Mouse (Mus musculus) forebrain, postnatal 0 days (tissue): ENCODE data around the gene Syt13. TPM values are rescaled to one million over a fixed set of nuclear protein-coding genes. Genes with fewer than 3 reads are reported as not detected.

ENCODE experiments used
- ATAC-seq: fragments of 200-750 bp; cut with Nextera tagmentation; 2 replicates; pipeline ENCODE4 v1.8.0; 2017; ENCODE audit warnings: mild to moderate bottlenecking, moderate library complexity
- DNase-seq: peaks from one replicate; pipeline ENCODE4 v3.0.0-alpha.2; 2015
- H3K27ac ChIP-seq: fragments of 300-500 bp; sonication (generic); 2 replicates; pipeline ENCODE4 v1.5.1; 2014; ENCODE audit warnings: low read depth, mild to moderate bottlenecking, antibody characterized with exemption, low read length, moderate library complexity, mixed read lengths
- H3K27me3 ChIP-seq: fragments of 300-500 bp; sonication (generic); 2 replicates; pipeline ENCODE4 v1.6.1; 2014; ENCODE audit warnings: mild to moderate bottlenecking, low read length, mixed read lengths; ENCODE audit not compliant: insufficient read depth
- H3K36me3 ChIP-seq: fragments of 300-500 bp; sonication (generic); 2 replicates; pipeline ENCODE4 v1.6.1; 2014; ENCODE audit warnings: mild to moderate bottlenecking, moderate library complexity; ENCODE audit not compliant: insufficient read depth
- H3K4me1 ChIP-seq: fragments of 300-500 bp; sonication (generic); 2 replicates; pipeline ENCODE4 v1.6.1; 2014; ENCODE audit warnings: antibody characterized with exemption; ENCODE audit not compliant: insufficient read depth
- H3K4me2 ChIP-seq: fragments of 300-500 bp; sonication (generic); 2 replicates; pipeline ENCODE4 v1.6.1; 2014; ENCODE audit warnings: low read depth, mild to moderate bottlenecking, moderate library complexity
- H3K4me3 ChIP-seq: fragments of 300-500 bp; sonication (generic); 2 replicates; pipeline ENCODE4 v1.5.1; 2014; ENCODE audit warnings: low read depth, low read length, mixed read lengths
- H3K9ac ChIP-seq: fragments of 300-500 bp; sonication (generic); 2 replicates; pipeline ENCODE4 v1.6.1; 2014; ENCODE audit warnings: mild to moderate bottlenecking
- H3K9me3 ChIP-seq: fragments of 300-500 bp; sonication (generic); 2 replicates; pipeline ENCODE4 v1.6.1; 2016; ENCODE audit warnings: low read length
- CTCF ChIP-seq: sonication (generic); IDR thresholded peaks from 2 replicates; pipeline ENCODE4 v1.5.1; 2016; ENCODE audit warnings: antibody characterized with exemption, control low read depth, low read depth
- WGBS: fragments of 180-500 bp; shearing (Covaris S2); extraction: QIAGEN DNeasy Blood & Tissue Kit; methylation state at CpG from one replicate; pipeline ENCODE4 v1.1.7; 2014; 5-methylcytosine and 5-hydroxymethylcytosine counted together
- polyA plus RNA-seq: library from polyadenylated mRNA; unstranded; fragments of >200 nt; fragmentation: Nextera tagmentation; extraction: Ambion mirVana; gene quantifications from 2 replicates; pipeline ENCODE4 v1.2.1, GENCODE M21; 2015
- total RNA-seq: library from RNA; depleted of rRNA; stranded (reverse); fragments of >200 nt; gene quantifications from 2 replicates; pipeline ENCODE4 v1.2.3, GENCODE M21; 2014; rRNA removed

The Syt13 gene
- total and polyA plus RNA-seq, 2 experiments from 2014 or later = 58.4 to 103 TPM

GRCm38 (mm10) chr2:92985171-92985570, 70.3 kb downstream of the Syt13 start:
- TF ChIP-seq CTCF = no peak
- WGBS = 92% methylated on average over 2 of the region's 2 CpGs
- no peak overlapping the region for H3K4me3 ChIP-seq
- ATAC-seq (no peak), DNase-seq (no peak)
- no peaks in the 10 kb centered on the region for H3K9me3 ChIP-seq
- peaks cover 25% of the 10 kb centered on the region for H3K36me3 ChIP-seq
- no peaks in the 10 kb centered on the region for H3K27me3 ChIP-seq
- peaks cover 7% of the 10 kb centered on the region for H3K4me1 ChIP-seq
- no peak overlapping the region for H3K9ac ChIP-seq
- H3K27ac ChIP-seq = no peak overlapping the region
- H3K4me2 ChIP-seq = no peak overlapping the region

GRCm38 (mm10) chr2:92985600-92985999, 70.7 kb downstream of the Syt13 start:
- Histone ChIP-seq H3K9me3 (no peaks in the 10 kb centered on the region), H3K4me1 (peaks cover 7% of the 10 kb centered on the region), H3K27me3 (no peaks in the 10 kb centered on the region), H3K27ac (no peak overlapping the region), H3K36me3 (peaks cover 20% of the 10 kb centered on the region), H3K9ac (no peak overlapping the region), H3K4me3 (no peak overlapping the region), H3K4me2 (no peak overlapping the region)
- 69% methylated on average over 7 of the region's 7 CpGs for WGBS
- no peak for ATAC-seq
- TF ChIP-seq CTCF = no peak
- no peak for DNase-seq

- no peak for TF ChIP-seq CTCF
These were observed 72.3 kb downstream of the Syt13 start for GRCm38 (mm10) chr2:92987108-92987618.

DNA sequence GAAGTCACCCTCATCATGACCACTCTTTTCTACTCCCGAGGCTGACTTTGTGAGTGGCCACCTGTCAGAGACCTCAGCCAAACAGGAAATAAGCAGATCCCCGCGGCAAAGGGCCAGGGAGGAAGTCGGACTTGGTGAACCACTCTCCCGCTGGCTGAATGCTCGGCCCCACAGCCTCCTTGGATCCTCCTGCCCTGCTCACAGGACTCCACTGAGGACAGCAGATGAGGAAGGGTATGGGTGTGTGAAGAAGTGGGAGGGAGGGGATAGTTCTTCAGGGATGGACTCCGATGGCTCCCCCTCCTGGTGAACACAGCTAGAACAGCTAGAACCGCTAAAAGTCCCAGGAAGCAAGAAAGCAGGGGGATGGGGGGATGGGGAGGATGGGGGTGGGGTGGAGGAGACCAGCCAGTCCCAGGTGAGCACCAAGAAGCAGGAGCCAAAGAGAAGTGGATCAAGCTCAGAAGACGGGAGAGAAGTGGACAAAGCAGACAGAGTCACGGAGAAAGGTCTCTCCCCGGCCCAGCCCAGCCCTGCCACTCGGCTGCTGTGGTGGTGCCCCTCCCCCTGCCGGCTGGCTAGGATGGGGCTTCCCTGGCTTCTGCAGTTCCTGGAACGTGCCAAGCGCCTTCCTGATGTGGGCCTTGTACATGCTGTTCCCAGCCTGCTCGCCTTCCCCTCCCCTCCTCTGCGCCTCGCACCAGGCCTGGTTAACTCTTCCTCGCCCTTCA, 73.2 kb downstream of the Syt13 start:
- TF ChIP-seq CTCF = peak; percentile 55
- peak overlapping the region; percentile 19 for H3K4me2 ChIP-seq
- DNase-seq = peak; percentile 63
- 0 out of 2 replicates have a peak overlapping the region, but pooled peaks have one; percentile 21 for H3K27ac ChIP-seq
- H3K4me1 ChIP-seq = peaks cover 7% of the 10 kb centered on the region
- H3K9me3 ChIP-seq = no peaks in the 10 kb centered on the region
- no peak overlapping the region for H3K4me3 ChIP-seq
- peak; percentile 92 for ATAC-seq
- 21% methylated on average over 19 of the region's 19 CpGs for WGBS
- H3K27me3 ChIP-seq = no peaks in the 10 kb centered on the region
- H3K36me3 ChIP-seq = peaks cover 30% of the 10 kb centered on the region
- 0 out of 2 replicates have a peak overlapping the region, but pooled peaks have one; percentile 7 for H3K9ac ChIP-seq

More at GRCm38 (mm10) chr2:92987108-92987618, 72.3 kb downstream of the Syt13 start:
- Histone ChIP-seq H3K4me3 (no peak overlapping the region), H3K9ac (no peak overlapping the region), H3K36me3 (peaks cover 24% of the 10 kb centered on the region), H3K4me2 (no peak overlapping the region), H3K27ac (no peak overlapping the region), H3K27me3 (no peaks in the 10 kb centered on the region), H3K9me3 (no peaks in the 10 kb centered on the region), H3K4me1 (peaks cover 7% of the 10 kb centered on the region)
- WGBS = 85% methylated on average over 7 of the region's 7 CpGs
- no peak for ATAC-seq
- DNase-seq = no peak

DNA sequence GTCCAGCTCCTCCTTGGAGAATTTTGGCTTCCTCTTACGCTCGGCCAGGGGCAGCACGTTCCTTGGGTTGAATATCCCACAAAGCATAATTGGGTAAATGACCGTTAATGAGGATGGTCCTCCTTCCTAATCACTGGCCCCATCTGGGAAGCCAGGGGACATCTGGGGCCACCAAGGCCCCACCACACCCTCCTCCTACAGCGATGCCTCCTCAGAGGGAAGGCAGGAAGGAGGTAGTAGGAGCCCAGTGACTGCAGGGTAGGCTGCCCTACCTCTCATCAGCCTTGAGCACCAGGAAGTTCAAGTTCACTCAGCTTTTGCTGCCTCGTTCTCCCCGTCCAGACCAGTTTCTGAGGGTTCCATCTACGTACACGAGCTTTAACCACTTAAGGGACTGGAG, 74.7 kb downstream of the Syt13 start:
- no peak overlapping the region for H3K27ac ChIP-seq
- H3K4me1 ChIP-seq = peaks cover 7% of the 10 kb centered on the region
- WGBS = 84% methylated on average over 9 of the region's 9 CpGs
- no peak overlapping the region for H3K4me3 ChIP-seq
- DNase-seq (no peak), ATAC-seq (no peak)
- no peaks in the 10 kb centered on the region for H3K9me3 ChIP-seq
- no peaks in the 10 kb centered on the region for H3K27me3 ChIP-seq
- peaks cover 29% of the 10 kb centered on the region for H3K36me3 ChIP-seq
- H3K4me2 ChIP-seq = no peak overlapping the region
- no peak overlapping the region for H3K9ac ChIP-seq
- no peak for TF ChIP-seq CTCF

- peaks cover 19% of the 10 kb centered on the region; the same call in 1 of the 2 replicates for H3K36me3 ChIP-seq
- WGBS = 93% methylated on average over 5 of the region's 5 CpGs
- ATAC-seq (no peak), DNase-seq (no peak)
- H3K9ac ChIP-seq = no peak overlapping the region
- no peaks in the 10 kb centered on the region for H3K27me3 ChIP-seq
- no peak overlapping the region for H3K4me3 ChIP-seq
- H3K9me3 ChIP-seq = 0 out of 2 replicates have a peak, but pooled peaks cover 5% of the 10 kb centered on the region
- no peak overlapping the region for H3K4me2 ChIP-seq
- H3K4me1 ChIP-seq = peaks cover 7% of the 10 kb centered on the region
- no peak for TF ChIP-seq CTCF
- H3K27ac ChIP-seq = no peak overlapping the region
These were observed 77.1 kb downstream of the Syt13 start for GRCm38 (mm10) chr2:92991976-92992375.

DNA sequence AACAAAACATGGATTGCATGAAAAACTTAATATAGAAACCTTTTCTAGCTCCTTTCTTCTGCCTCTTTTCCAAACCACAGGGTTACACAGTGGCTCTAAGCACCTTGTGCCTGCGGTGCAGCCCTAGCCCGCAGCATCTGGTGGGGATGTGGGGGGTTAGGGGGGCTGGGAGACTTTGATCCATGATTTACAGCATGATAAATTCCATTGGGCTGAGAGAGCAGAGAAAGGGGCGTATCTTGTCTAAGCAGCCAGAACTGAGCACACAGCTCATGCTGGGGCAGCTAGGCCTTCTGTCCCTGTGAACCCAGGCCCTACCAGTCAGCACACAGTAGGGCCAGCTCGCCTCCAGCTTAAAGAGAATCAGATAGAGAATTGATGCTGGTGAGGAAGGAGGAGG, 90.1 kb downstream of the Syt13 start:
- no peak overlapping the region for H3K4me2 ChIP-seq
- DNase-seq = no peak
- ATAC-seq = no peak
- WGBS = 81% methylated on average over 4 of the region's 4 CpGs
- no peaks in the 10 kb centered on the region for H3K9me3 ChIP-seq
- TF ChIP-seq CTCF = no peak
- H3K4me1 ChIP-seq = no peaks in the 10 kb centered on the region
- no peak overlapping the region for H3K4me3 ChIP-seq
- H3K27me3 ChIP-seq = no peaks in the 10 kb centered on the region
- no peak overlapping the region for H3K9ac ChIP-seq
- no peak overlapping the region for H3K27ac ChIP-seq
- peaks cover 9% of the 10 kb centered on the region; the same call in 1 of the 2 replicates for H3K36me3 ChIP-seq

Other genes with a start within 250 kb of the Syt13 start
- gene Prdm11, start 131.1 kb downstream of the Syt13 start, total RNA-seq = 7.8 and 7.9 TPM in 2 replicates
- gene Prdm11, start 131.1 kb downstream of the Syt13 start, polyA plus RNA-seq = 1.5 and 1.9 TPM in 2 replicates